Mouse (Mus musculus) ES-Bruce4 (cell line): ENCODE results near the gene Hfe2.

Source experiments
- CTCF ChIP-seq: IDR thresholded peaks from one replicate; pipeline ENCODE4 v1.8.1; 2011; ENCODE audit warnings: low read depth, low read length
- EP300 ChIP-seq: IDR thresholded peaks from 2 replicates; pipeline ENCODE4 v1.6.1; 2011; ENCODE audit warnings: low read depth, low read length; ENCODE audit not compliant: insufficient read depth
- POLR2A ChIP-seq: IDR thresholded peaks from one replicate; pipeline ENCODE4 v1.8.1; 2011; ENCODE audit warnings: low read length; ENCODE audit not compliant: insufficient read depth

- TF ChIP-seq CTCF (no peak), EP300 (no peak), POLR2A (no peak)
Observed at GRCm38 (mm10) chr3:96542554-96542953, 17.6 kb downstream of the Hfe2 start.
